Mouse (Mus musculus): Measurements from ENCODE around the gene Gm21190.
"Not testable (repeated sequence)": the region's sequence is repeated elsewhere in the genome, so short reads cannot be mapped to it uniquely, and the experiment has no call there.

Gene Gm21190

DNA sequence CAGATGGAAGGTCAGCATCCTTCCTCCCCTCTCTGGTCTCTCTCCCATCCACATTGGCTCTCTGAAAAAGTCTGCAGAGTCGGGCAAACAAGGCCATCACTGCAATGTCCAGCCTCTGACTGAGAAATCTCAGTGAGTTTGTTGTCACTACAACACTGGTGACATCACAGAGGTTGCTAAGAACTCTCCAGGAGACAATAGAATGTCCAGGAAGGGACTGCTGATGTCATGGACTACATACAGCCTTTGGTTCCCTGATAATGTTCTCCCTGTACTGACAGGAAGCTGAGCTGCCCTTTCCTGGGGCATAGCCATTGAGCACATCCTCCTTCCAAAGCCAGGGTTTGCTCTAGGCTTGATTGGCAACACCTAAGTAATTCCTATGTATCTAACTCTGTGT is at the start of gene Gm21190:
Gm21190 (minus strand) TSS at position 101 of the 400 bp plus-strand sequence.
- not testable (repeated sequence) for DNase-seq

- DNase-seq: not testable (repeated sequence)
Observed at GRCm38 (mm10) chr5:15577033-15577432, 48.0 kb upstream of the Gm21190 start, which contains the start of gene Gm21083. TSS of gene Gm21083 (plus strand) at chr5:15577333.

DNA sequence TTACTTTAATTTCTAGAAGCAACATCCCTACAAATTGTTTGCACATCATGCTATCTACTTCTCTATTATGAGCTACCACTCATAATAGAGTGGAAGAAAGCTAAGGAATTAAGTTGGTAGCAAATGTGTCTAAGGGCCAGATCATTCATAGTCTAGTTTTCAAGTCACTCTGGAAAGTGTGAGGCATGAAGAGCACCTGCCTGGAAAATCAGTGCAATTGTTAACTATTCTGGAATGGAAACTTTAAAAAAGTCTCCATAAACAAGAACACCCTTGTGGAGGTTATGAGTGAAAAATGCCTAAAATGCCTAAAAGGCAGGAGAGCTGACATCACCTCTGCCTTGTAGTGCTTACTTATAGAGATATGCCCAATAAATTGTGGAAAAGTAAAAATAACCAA is 44.7 kb upstream of the Gm21190 start:
- not testable (repeated sequence) for DNase-seq

DNA sequence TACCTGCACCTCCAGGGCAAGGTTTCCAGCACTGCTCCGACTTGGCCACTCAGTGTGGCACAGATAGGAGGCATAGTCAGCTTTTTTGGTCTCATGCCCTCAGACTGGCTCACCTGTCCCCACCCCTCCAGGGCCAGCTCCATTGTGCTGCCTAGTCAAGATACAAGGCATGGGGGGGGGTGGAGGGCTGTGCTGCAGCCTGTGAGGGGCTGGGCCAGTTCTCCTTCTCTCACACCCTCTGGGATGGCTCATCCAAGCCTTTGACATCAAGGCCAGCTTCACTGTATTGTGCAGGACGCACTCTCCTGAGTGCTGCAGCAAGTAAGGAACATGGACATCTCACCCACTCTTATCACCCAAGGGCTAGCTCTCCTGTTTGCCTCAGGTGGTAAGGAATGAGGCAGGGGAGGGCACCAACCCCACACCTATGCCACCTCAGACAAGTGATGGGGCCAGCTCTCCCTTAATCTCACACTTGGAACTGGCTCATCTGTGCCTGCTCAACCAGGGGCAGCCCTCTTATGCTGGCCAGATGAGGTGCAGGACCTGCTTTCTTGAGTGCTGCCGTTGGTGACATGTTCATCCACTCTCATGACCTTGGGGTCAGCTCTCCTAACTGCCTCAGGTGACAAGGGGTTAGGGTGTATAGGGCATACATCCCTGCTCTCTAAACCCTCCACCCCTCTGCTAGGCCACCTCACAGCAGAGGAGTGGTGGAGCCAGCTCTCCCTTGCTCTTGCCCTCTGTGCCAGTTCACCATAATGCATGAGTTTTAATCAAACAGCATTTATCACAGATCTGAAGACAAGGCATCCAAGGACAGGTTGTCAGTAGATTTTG is 32.6 kb upstream of the Gm21190 start:
- DNase-seq: not testable (repeated sequence)

- DNase-seq: not testable (repeated sequence)
Observed at GRCm38 (mm10) chr5:15558654-15559053, 29.6 kb upstream of the Gm21190 start.

DNA sequence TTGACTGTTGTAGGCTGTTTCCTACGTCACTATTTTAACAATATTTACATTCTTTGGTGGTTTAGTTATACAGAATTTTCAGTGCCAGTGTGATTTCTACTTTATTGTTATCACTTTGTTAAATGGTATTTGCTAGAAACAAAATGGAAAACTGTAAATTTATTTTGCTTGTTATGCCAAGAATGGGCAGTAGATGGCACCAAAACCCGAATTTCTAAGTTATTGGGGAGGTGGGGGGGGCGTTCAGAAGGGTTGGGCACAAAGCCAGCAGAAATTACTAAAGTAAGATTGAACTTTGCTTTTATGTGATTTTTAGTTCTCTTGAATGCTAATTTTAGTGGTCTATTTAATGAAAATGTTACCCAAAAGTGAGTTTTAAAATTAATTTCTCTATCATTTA is 20.6 kb upstream of the Gm21190 start:
- DNase-seq: not testable (repeated sequence)

DNA sequence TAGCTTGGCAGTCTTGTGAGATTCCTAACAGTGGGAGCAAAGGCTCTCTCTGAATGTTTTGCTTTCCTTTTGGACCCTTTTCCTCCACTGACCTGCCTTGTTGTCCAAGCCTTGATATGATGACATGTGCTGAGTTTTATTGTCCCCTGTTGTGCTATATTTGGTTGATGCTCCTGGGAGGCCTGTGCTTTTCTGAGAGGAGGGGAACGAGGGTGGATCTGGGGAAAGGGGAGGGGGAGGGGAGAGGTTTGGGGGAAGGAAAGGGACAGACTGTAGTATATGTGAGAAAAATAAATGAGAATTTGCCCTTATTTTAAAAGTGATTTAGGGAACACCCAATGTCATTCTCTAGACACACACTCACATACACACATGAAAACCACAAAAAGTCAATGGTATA is 20.1 kb upstream of the Gm21190 start:
- DNase-seq: not testable (repeated sequence)

- not testable (repeated sequence) for DNase-seq
Observed at GRCm38 (mm10) chr5:15548642-15549041, 19.6 kb upstream of the Gm21190 start.

- DNase-seq: not testable (repeated sequence)
Observed at GRCm38 (mm10) chr5:15522470-15522869, 6.6 kb downstream of the Gm21190 start.

DNA sequence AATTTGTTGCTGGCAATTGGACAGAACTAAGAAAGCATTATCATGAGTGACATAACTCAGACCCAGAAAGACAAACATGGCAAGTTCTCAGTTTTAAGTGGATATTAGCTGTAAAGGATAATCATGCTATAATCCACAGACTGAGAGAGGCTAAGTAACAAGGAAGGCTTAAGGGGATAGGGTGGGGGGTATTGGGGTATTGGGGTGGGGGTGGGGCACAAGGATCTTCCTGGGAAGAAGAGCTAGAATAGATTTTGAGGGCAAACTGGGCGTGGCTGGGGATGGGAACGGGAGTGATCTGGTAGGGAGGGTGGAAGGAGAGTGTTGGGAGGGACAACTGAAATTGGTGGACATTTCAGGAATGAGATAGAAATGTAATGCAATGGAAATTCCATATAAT is 7.0 kb downstream of the Gm21190 start:
- not testable (repeated sequence) for DNase-seq

DNA sequence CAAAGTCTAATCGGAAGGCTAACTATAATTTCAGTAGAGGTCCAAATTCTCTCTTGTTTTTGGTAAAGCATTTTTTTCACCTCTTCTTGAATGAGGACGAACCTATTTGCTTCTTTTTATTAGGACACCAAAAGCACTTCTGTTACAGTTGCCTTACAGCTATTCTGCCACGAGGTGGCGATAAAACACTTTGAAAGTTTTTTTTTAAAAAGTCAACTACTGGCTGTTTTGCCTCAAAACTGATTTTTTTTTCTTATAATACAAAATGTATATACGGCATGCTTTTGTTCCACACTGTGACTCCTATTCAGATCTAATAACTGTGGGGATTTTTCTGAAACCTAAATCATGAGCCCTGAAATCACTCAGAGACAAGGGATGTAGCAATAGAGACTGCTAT is 8.6 kb downstream of the Gm21190 start:
- not testable (repeated sequence) for DNase-seq

GRCm38 (mm10) chr5:15517150-15517549 is 11.9 kb downstream of the Gm21190 start:
- DNase-seq: not testable (repeated sequence)

DNA sequence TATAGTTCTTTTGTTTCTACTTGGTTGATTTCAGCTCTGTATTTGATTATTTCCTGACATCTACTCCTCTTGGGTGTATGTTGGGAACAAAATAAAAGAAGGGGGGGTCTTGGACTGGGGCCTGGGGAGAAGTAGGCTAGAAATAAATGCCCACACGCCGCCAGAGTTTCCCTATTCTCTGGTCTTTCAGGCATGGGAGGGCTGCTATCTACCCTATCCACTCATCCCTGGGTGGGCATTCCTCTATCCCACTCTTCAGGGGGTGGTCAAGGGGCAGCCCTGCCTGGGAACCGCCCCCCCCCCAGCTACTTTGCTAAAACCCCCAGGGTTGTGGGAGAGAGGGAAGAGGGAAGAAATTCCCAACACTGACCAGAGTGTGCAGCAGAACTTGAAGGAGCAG is 16.8 kb downstream of the Gm21190 start:
- not testable (repeated sequence) for DNase-seq

DNA sequence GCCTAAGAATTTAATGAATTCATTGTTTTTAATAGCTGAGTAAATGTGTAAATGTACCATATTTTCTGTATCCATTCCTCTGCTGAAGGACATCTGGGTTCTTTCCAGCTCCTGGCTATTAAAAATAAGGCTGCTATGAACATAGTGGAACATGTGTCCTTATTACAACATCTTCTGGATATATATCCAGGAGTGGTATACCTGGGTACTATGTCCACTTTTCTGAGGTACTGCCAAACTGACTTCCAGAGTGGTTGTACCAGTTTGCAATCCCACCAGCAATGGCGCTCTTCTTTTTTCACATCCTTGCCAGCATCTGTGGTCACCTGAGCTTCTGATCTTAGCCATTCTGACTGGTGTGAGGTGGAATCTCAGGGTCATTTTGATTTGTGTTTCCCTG is 19.1 kb downstream of the Gm21190 start:
- not testable (repeated sequence) for DNase-seq

DNA sequence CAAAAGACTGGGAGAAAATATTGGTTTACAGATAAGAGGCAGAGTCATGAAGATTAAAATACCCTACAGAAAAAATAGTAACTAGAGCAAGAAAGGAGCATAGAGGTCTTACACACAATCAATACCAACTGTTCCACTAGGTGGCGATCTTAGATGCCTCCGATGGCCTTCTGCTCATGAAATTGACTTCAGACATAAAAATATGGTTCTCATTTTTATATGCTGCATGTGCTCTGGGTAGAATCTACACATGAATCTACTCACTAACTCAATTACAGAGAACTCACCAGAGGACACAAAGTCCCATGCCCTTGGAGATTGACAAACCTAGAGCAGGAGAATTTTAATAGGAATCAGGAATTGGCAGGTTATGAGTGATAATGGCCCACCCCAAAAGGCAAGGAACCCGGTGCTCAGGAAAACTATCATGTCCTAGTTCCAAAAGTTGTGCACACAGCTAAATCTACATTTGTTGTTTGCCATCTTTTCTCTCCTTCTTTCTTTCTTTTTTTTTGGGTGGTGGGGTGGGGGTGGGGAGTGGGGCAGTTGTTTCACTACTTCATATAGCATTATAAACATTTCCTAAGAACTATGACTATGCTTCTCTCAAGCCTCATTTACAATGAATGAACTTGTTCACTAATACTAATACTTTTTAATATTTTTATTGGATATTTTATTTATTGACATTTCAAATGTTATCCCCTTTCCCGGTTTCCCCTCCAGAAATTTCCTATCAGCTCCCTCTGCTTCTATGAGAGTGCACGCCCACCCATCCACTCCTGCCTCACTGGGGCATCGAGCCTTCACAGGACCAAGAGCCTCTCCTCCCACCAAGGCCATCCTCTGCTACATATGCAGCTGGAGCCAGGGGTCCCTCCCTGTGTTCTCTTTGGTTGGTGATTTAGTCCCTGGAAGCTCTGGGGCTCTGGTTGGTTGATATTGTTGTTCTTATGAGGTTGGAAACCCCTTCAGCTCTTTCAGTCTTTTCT is 20.3 kb downstream of the Gm21190 start:
- DNase-seq: not testable (repeated sequence)

GRCm38 (mm10) chr5:15507757-15508459 is 21.1 kb downstream of the Gm21190 start:
- DNase-seq: not testable (repeated sequence)

DNA sequence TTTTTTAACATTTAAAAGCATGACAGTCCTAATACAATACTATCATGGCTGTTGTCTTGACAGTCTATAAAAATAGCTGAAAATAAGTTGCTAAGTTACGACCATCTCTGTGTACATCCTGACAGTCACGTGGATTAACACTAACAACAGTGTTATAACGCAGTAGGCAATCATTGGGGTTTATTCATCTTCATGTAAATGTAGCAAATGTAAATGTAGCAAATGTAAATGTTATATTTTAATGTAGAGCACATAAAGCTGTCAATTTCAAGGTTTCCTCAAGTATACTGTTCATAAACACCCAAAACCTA is 21.8 kb downstream of the Gm21190 start:
- DNase-seq: no peak

DNA sequence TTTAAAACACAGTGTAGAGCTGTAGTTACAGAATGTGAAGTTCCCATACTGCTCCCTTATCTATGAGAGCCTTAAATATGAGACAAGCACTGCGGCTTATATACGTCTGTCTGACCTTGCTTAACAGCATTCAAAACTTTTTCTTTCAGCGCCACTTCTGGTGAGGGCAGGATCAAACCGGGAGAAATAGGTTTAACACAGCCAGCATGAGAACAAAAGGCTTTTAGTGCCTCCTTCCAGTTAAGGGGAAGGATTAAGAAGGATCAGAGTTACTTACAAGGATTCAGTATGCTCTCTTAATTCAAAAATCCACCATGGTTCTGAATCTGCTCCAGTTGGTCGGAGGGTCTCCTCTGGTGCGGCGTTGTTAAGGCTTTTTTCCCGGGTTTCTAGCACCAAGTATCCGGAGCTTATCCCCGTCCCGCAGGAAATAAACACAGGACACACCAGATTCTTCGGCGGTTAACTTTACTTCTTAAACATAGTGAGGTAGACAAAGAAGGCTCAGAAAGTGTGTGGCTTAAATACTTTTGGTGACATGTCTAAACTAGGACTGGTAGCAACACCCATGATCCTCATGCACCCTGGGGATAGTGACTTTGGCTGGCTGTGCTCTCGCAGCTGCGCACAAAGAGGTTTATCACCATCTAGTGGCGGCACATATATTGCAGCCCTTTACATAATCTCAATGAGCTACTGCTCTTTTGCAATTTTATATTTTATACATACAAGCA is 22.3 kb downstream of the Gm21190 start:
- no peak for DNase-seq

GRCm38 (mm10) chr5:15498774-15499400 is 30.1 kb downstream of the Gm21190 start:
- DNase-seq: not testable (repeated sequence)

- DNase-seq: not testable (repeated sequence)
Observed at GRCm38 (mm10) chr5:15498350-15498749, 30.7 kb downstream of the Gm21190 start.

DNA sequence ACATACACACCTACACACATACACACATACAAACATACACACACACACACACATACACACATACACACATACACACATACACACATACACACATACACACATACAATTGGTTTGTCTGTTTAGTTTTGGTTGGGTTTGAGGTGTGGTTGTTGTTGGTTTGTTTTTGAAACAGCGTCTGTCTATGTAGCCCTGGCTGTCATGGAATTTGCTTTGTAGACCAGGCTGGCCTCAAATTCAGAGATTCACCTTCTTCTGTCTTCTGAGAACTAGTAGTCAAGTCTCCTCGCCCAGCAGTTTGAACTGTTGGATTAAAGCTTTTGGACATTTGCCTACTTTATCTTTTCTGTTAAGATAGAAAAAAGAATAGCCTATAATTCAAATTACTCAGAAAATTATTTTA is 38.1 kb downstream of the Gm21190 start:
- DNase-seq: not testable (repeated sequence)
